ENCODE assay signal across 8 mouse cellular contexts in genomic region chr5:106573742-106574559, GRCm38 (mm10). TPM values are rescaled to one million over a fixed set of nuclear protein-coding genes. Genes with fewer than 3 reads are reported as not detected.
DNase-seq lines count a peak whose midpoint lies in the region; ATAC-seq and TF ChIP-seq lines count a peak whose summit lies in the region.

No protein-coding gene starts in this region.

- no peaks in the 10 kb centered on the region for H3K9me3 ChIP-seq in kidney, postnatal 0 days (replicated peaks; ENCODE audit: low read length)
- H3K9me3 ChIP-seq in embryonic facial prominence, embryonic 12.5 days, result no peaks in the 10 kb centered on the region
- no peaks in the 10 kb centered on the region for H3K9me3 ChIP-seq in hindbrain, embryonic 12.5 days (replicated peaks)
- H3K9me3 ChIP-seq in lung, embryonic 15.5 days, result no peaks in the 10 kb centered on the region
- no peaks in the 10 kb centered on the region for H3K9me3 ChIP-seq in stomach, embryonic 16.5 days (replicated peaks; ENCODE audit: control insufficient read depth, low read length)

- 6% methylated on average over 55 of the region's 55 CpGs for WGBS in kidney, postnatal 0 days
- WGBS in embryonic facial prominence, embryonic 12.5 days, result 4% methylated on average over 54 of the region's 55 CpGs
- 6% methylated on average over 47 of the region's 55 CpGs for WGBS in hindbrain, embryonic 12.5 days
- WGBS in lung, embryonic 15.5 days, result 5% methylated on average over 48 of the region's 55 CpGs
- WGBS in stomach, embryonic 16.5 days, result 4% methylated on average over 54 of the region's 55 CpGs

- peak overlapping the region; percentile 97 for H3K4me2 ChIP-seq in kidney, postnatal 0 days (ENCODE audit: low read length)
- H3K4me2 ChIP-seq in embryonic facial prominence, embryonic 12.5 days (replicated peaks), result peak overlapping the region; percentile 99
- peak overlapping the region; percentile 97 for H3K4me2 ChIP-seq in hindbrain, embryonic 12.5 days (replicated peaks)
- H3K4me2 ChIP-seq in lung, embryonic 15.5 days, result peak overlapping the region; percentile 98
- H3K4me2 ChIP-seq in stomach, embryonic 16.5 days (ENCODE audit: low read depth, low read length), result peak overlapping the region; percentile 100

- peak overlapping the region; percentile 47 for H3K4me3 ChIP-seq in kidney, postnatal 0 days (replicated peaks; ENCODE audit: low read depth, low read length)
- H3K4me3 ChIP-seq in embryonic facial prominence, embryonic 12.5 days, result peak overlapping the region; percentile 52
- H3K4me3 ChIP-seq in hindbrain, embryonic 12.5 days, result peak overlapping the region; percentile 57
- peak overlapping the region; percentile 48 for H3K4me3 ChIP-seq in lung, embryonic 15.5 days
- H3K4me3 ChIP-seq in stomach, embryonic 16.5 days (replicated peaks; ENCODE audit: low read length), result peak overlapping the region; percentile 65

- DNase-seq in kidney, postnatal 0 days (ENCODE audit: low spot score), result no peak
- no peak for DNase-seq in kidney, postnatal 4 days
- no peak for DNase-seq in Patski (ENCODE audit: low read depth, low spot score)
- no peak for DNase-seq in embryo, embryonic 9.5 days (ENCODE audit: extremely low spot score)

- H3K27me3 ChIP-seq in kidney, postnatal 0 days (ENCODE audit: insufficient read depth, low read length), result peaks cover 16% of the 10 kb centered on the region
- H3K27me3 ChIP-seq in Patski, result peaks cover 20% of the 10 kb centered on the region
- peaks cover 12% of the 10 kb centered on the region; the same call in 1 of the 2 replicates for H3K27me3 ChIP-seq in embryonic facial prominence, embryonic 12.5 days
- H3K27me3 ChIP-seq in hindbrain, embryonic 12.5 days, result peaks cover 36% of the 10 kb centered on the region
- H3K27me3 ChIP-seq in lung, embryonic 15.5 days, result peaks cover 26% of the 10 kb centered on the region
- peaks cover 17% of the 10 kb centered on the region; the same call in 1 of the 2 replicates for H3K27me3 ChIP-seq in stomach, embryonic 16.5 days (ENCODE audit: control insufficient read depth, insufficient read depth, low read length)

- ATAC-seq in kidney, postnatal 0 days (replicated peaks; ENCODE audit: low FRiP score, low read depth), result peak; percentile 76
- peak; percentile 68 for ATAC-seq in Patski
- ATAC-seq in embryonic facial prominence, embryonic 12.5 days (ENCODE audit: insufficient number of reproducible peaks, insufficient read depth, low FRiP score, low TSS enrichment), result peak; percentile 79
- peak; percentile 81 for ATAC-seq in hindbrain, embryonic 12.5 days (ENCODE audit: low FRiP score)
- ATAC-seq in lung, embryonic 15.5 days (ENCODE audit: borderline replicate concordance, extremely low read depth, low FRiP score, low TSS enrichment), result peak; percentile 78
- ATAC-seq in stomach, embryonic 16.5 days (ENCODE audit: insufficient read depth, low FRiP score), result peak; percentile 75

- in situ Hi-C loops in Patski (cut with MboI; ENCODE audit: low pct_unique_long_range_greater_than_20kb), result no loop called here

- peaks cover 7% of the 10 kb centered on the region; the same call in 1 of the 2 replicates for H3K4me1 ChIP-seq in kidney, postnatal 0 days (replicated peaks; ENCODE audit: insufficient read depth, low read length)
- no peaks in the 10 kb centered on the region for H3K4me1 ChIP-seq in embryonic facial prominence, embryonic 12.5 days
- peaks cover 5% of the 10 kb centered on the region; the same call in 1 of the 2 replicates for H3K4me1 ChIP-seq in hindbrain, embryonic 12.5 days
- H3K4me1 ChIP-seq in lung, embryonic 15.5 days, result peaks cover 5% of the 10 kb centered on the region
- H3K4me1 ChIP-seq in stomach, embryonic 16.5 days (ENCODE audit: control insufficient read depth, insufficient read depth, low read length), result peaks cover 4% of the 10 kb centered on the region; the same call in 1 of the 2 replicates

- TF ChIP-seq CTCF in kidney, postnatal 0 days (IDR thresholded peaks at IDR 0.05; ENCODE audit: low read depth), result no peak
- no peak for TF ChIP-seq CTCF in Patski (IDR thresholded peaks at IDR 0.05)

- H3K36me3 ChIP-seq in kidney, postnatal 0 days (ENCODE audit: insufficient read depth, low read length), result no peaks in the 10 kb centered on the region
- H3K36me3 ChIP-seq in embryonic facial prominence, embryonic 12.5 days, result no peaks in the 10 kb centered on the region
- no peaks in the 10 kb centered on the region for H3K36me3 ChIP-seq in hindbrain, embryonic 12.5 days
- H3K36me3 ChIP-seq in lung, embryonic 15.5 days, result no peaks in the 10 kb centered on the region
- no peaks in the 10 kb centered on the region for H3K36me3 ChIP-seq in stomach, embryonic 16.5 days (ENCODE audit: control insufficient read depth, insufficient read depth, low read length)

- H3K27ac ChIP-seq in kidney, postnatal 0 days, result no peak overlapping the region
- no peak overlapping the region for H3K27ac ChIP-seq in embryonic facial prominence, embryonic 12.5 days
- no peak overlapping the region for H3K27ac ChIP-seq in hindbrain, embryonic 12.5 days
- H3K27ac ChIP-seq in lung, embryonic 15.5 days, result no peak overlapping the region
- no peak overlapping the region for H3K27ac ChIP-seq in stomach, embryonic 16.5 days (ENCODE audit: low read length)

- H3K9ac ChIP-seq in kidney, postnatal 0 days (ENCODE audit: low read depth, low read length), result peak overlapping the region; percentile 55
- H3K9ac ChIP-seq in embryonic facial prominence, embryonic 12.5 days, result peak overlapping the region; percentile 65
- H3K9ac ChIP-seq in hindbrain, embryonic 12.5 days, result peak overlapping the region; percentile 68
- peak overlapping the region; percentile 48 for H3K9ac ChIP-seq in lung, embryonic 15.5 days
- H3K9ac ChIP-seq in stomach, embryonic 16.5 days (ENCODE audit: low read length), result peak overlapping the region; percentile 74

- POLR2A ChIA-PET in Patski (lab: Charles Lee), result no interaction called here

- CTCF ChIA-PET in Patski (lab: Charles Lee), result no interaction called here

RNA-seq across cellular contexts. Expression of gene Gm17304, which starts 34.9 kb away (rescaled TPM):
- not detected in 2 replicates for polyA plus RNA-seq in kidney, postnatal 0 days (2015; fragmentation: Nextera tagmentation; extraction: Ambion mirVana)
- not detected for polyA plus RNA-seq in Patski (2021)
- polyA plus RNA-seq in embryonic facial prominence, embryonic 12.5 days (2016; fragmentation: Nextera tagmentation; extraction: Ambion mirVana), result not detected in 2 replicates
- polyA plus RNA-seq in hindbrain, embryonic 12.5 days (2016; fragmentation: Nextera tagmentation; extraction: Ambion mirVana), result not detected in 2 replicates
- not detected in 2 replicates for polyA plus RNA-seq in lung, embryonic 15.5 days (2015; fragmentation: Nextera tagmentation; extraction: Ambion mirVana)
- not detected in 2 replicates for polyA plus RNA-seq in stomach, embryonic 16.5 days (2015; fragmentation: Nextera tagmentation; extraction: Ambion mirVana)
